Mouse (Mus musculus) kidney, embryonic 14.5 days (tissue): ENCODE data around the gene Nxpe3. TPM values are rescaled to one million over a fixed set of nuclear protein-coding genes. Genes with fewer than 3 reads are reported as not detected.
A peak's percentile ranks its signal among the peaks of the same experiment; 100 is the strongest.
"Not testable (repeated sequence)": the region's sequence is repeated elsewhere in the genome, so short reads cannot be mapped to it uniquely, and the experiment has no call there.

ENCODE experiments used
- ATAC-seq: fragments of 200-750 bp; cut with Nextera tagmentation; 2 replicates; pipeline ENCODE4 v1.8.0; 2017; ENCODE audit warnings: moderate number of reproducible peaks, mild to moderate bottlenecking, moderate TSS enrichment, moderate library complexity; ENCODE audit not compliant: low FRiP score, low TSS enrichment
- H3K27ac ChIP-seq: fragments of 300-500 bp; sonication (generic); 2 replicates; pipeline ENCODE4 v1.5.1; 2014; ENCODE audit warnings: low read depth, mild to moderate bottlenecking, low read length, moderate library complexity, mixed read lengths
- H3K27me3 ChIP-seq: fragments of 300-500 bp; sonication (generic); 2 replicates; pipeline ENCODE4 v1.6.1; 2014; ENCODE audit warnings: mild to moderate bottlenecking, low read length; ENCODE audit not compliant: control insufficient read depth, insufficient read depth
- H3K36me3 ChIP-seq: fragments of 300-500 bp; sonication (generic); 2 replicates; pipeline ENCODE4 v1.6.1; 2014; ENCODE audit warnings: low read length, mixed read lengths; ENCODE audit not compliant: control insufficient read depth, insufficient read depth
- H3K4me1 ChIP-seq: fragments of 300-500 bp; sonication (generic); 2 replicates; pipeline ENCODE4 v1.6.1; 2014; ENCODE audit warnings: low read length, mixed read lengths; ENCODE audit not compliant: control insufficient read depth, insufficient read depth
- H3K4me2 ChIP-seq: fragments of 300-500 bp; sonication (generic); replicated peaks from 2 replicates; pipeline ENCODE4 v1.6.1; 2014; ENCODE audit warnings: low read depth, mild to moderate bottlenecking, low read length
- H3K4me3 ChIP-seq: fragments of 300-500 bp; sonication (generic); 2 replicates; pipeline ENCODE4 v1.5.1; 2014; ENCODE audit warnings: mild to moderate bottlenecking, low read length
- H3K9ac ChIP-seq: fragments of 300-500 bp; sonication (generic); 2 replicates; pipeline ENCODE4 v1.6.1; 2014; ENCODE audit warnings: low read depth, mild to moderate bottlenecking, low read length, moderate library complexity
- H3K9me3 ChIP-seq: fragments of 300-500 bp; sonication (generic); 2 replicates; pipeline ENCODE4 v1.6.1; 2016; ENCODE audit warnings: low read length; ENCODE audit not compliant: control insufficient read depth
- WGBS: fragments of 180-500 bp; shearing (Covaris S2); extraction: QIAGEN DNeasy Blood & Tissue Kit; methylation state at CpG from one replicate; pipeline ENCODE4 v1.1.7; 2014; 5-methylcytosine and 5-hydroxymethylcytosine counted together
- polyA plus RNA-seq: library from polyadenylated mRNA; unstranded; fragments of >200 nt; fragmentation: Nextera tagmentation; extraction: Ambion mirVana; gene quantifications from 2 replicates; pipeline ENCODE4 v1.2.1, GENCODE M21; 2014

The Nxpe3 gene
- polyA plus RNA-seq, 1 experiment from 2014 or later: 1.3 TPM

DNA sequence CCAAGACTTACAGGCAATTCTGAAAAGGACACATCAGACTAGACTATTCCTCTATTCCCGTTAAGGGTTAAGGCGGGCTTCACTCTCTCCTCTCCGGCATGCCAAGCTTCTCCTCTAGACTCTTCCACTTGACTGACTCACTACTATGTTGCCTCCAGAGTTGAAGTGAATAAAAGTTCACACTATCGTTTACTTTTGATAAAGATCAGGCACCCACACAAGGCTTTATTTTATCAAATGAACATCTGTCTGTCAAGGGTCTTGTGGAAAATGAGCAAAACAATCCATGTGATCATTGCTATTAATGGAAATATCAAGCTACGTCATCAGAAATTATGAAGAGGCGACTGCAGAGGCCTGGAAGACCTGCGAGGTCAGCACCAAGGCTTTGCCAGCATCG, 47.4 kb downstream of the Nxpe3 start:
- H3K4me3 ChIP-seq: no peak overlapping the region
- H3K27ac ChIP-seq: no peak overlapping the region
- H3K9me3 ChIP-seq: peaks cover 8% of the 10 kb centered on the region; the same call in 1 of the 2 replicates
- H3K27me3 ChIP-seq: no peaks in the 10 kb centered on the region
- H3K4me2 ChIP-seq: no peak overlapping the region
- peaks cover 6% of the 10 kb centered on the region; the same call in 1 of the 2 replicates for H3K36me3 ChIP-seq
- no peaks in the 10 kb centered on the region for H3K4me1 ChIP-seq
- no peak overlapping the region for H3K9ac ChIP-seq
- no peak for ATAC-seq
- WGBS: 66% methylated on average over 8 of the region's 8 CpGs

DNA sequence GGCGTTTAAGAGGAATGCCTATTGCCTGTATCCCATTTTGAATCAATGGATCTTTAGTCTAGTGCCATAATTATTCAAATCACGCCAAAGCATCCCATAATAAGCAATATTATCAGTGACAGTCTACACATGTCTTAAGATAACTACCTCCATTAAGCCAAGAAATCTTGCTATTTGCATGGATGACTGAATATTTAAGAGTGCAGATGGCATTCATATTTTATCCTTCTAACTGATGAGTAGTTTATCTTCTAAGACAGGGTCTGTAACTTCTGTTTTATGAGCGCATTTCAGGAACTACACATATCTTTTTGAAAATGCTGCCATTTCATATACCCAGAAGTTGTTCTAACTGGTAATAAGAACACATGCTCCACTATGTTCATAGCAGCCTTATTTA, 50.2 kb downstream of the Nxpe3 start:
- no peak for ATAC-seq
- WGBS: 97% methylated on average over 3 of the region's 3 CpGs
- H3K9me3 ChIP-seq: peaks cover 8% of the 10 kb centered on the region; the same call in 1 of the 2 replicates
- H3K4me1 ChIP-seq: no peaks in the 10 kb centered on the region
- no peak overlapping the region for H3K27ac ChIP-seq
- no peak overlapping the region for H3K4me2 ChIP-seq
- H3K36me3 ChIP-seq: peaks cover 6% of the 10 kb centered on the region; the same call in 1 of the 2 replicates
- H3K4me3 ChIP-seq: no peak overlapping the region
- no peak overlapping the region for H3K9ac ChIP-seq
- no peaks in the 10 kb centered on the region for H3K27me3 ChIP-seq

DNA sequence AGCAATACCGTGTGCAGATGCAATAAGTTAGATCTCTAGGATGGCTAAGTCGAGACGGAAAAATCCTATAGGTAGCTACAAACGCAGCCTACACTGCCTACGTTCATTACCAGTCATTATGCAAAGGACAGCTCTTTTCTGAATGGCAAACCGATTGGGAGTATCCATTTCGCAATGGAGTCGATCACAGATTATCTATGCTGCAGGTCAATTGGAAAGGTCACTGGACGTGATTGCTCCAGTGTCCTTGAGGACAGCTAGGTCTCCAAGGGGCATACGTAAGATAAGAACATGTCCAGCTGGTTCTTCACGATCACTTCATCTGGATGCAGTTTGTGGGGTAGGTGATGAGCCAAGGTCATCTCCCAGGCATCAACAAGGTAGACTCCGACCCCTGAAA, 51.2 kb downstream of the Nxpe3 start:
- Histone ChIP-seq H3K27ac (no peak overlapping the region), H3K4me1 (no peaks in the 10 kb centered on the region), H3K9me3 (peaks cover 8% of the 10 kb centered on the region; the same call in 1 of the 2 replicates), H3K4me2 (no peak overlapping the region), H3K27me3 (no peaks in the 10 kb centered on the region), H3K4me3 (no peak overlapping the region), H3K9ac (no peak overlapping the region), H3K36me3 (peaks cover 6% of the 10 kb centered on the region; the same call in 1 of the 2 replicates)
- 93% methylated on average over 12 of the region's 12 CpGs for WGBS
- no peak for ATAC-seq

DNA sequence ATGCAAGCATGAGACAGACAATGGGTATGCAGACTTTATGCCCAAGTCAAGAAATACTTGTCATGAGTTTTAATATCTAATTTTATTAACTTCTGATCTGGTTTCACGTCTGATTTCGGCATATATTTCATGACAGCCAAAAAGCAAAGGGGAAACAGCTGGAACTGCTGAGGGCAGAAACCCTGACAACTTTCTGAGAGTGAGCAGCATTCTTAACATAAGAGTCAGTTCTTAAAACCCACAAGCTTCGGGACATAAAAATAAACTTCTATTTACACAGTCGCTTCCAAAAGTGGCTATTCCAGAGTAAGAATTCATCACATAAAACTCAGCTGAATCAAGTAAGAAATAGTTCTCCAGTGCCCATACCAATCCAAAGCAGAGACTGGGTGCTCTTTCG, 52.0 kb downstream of the Nxpe3 start:
- Histone ChIP-seq H3K9me3 (peaks cover 8% of the 10 kb centered on the region; the same call in 1 of the 2 replicates), H3K9ac (no peak overlapping the region), H3K4me2 (no peak overlapping the region), H3K4me1 (no peaks in the 10 kb centered on the region), H3K4me3 (no peak overlapping the region), H3K36me3 (peaks cover 6% of the 10 kb centered on the region; the same call in 1 of the 2 replicates), H3K27ac (no peak overlapping the region), H3K27me3 (no peaks in the 10 kb centered on the region)
- no peak for ATAC-seq
- WGBS: 82% methylated on average over 5 of the region's 5 CpGs

DNA sequence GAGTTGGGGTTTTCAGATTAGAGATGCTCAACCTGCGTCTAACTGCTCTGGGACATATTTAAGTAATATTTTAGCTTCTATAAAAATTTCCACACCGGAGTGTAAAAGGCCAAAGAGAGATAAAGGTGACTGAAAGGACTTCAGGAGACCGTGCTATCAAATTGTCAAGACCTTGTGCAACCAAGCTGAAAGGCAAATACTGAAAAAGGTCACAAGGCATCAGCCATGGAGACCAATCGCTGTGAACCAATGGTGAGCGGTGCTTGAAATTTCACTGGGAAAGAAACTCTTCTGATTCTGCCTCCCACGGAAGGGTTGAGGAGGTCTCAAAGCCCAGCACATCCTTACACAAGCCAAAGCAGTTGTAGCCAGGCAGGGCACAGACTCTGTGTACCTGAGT, 53.6 kb downstream of the Nxpe3 start:
- Histone ChIP-seq H3K9me3 (peaks cover 8% of the 10 kb centered on the region; the same call in 1 of the 2 replicates), H3K4me3 (no peak overlapping the region), H3K36me3 (peaks cover 6% of the 10 kb centered on the region; the same call in 1 of the 2 replicates), H3K4me1 (no peaks in the 10 kb centered on the region), H3K9ac (no peak overlapping the region), H3K4me2 (no peak overlapping the region), H3K27me3 (no peaks in the 10 kb centered on the region), H3K27ac (no peak overlapping the region)
- no peak for ATAC-seq
- WGBS: 82% methylated on average over 6 of the region's 6 CpGs

DNA sequence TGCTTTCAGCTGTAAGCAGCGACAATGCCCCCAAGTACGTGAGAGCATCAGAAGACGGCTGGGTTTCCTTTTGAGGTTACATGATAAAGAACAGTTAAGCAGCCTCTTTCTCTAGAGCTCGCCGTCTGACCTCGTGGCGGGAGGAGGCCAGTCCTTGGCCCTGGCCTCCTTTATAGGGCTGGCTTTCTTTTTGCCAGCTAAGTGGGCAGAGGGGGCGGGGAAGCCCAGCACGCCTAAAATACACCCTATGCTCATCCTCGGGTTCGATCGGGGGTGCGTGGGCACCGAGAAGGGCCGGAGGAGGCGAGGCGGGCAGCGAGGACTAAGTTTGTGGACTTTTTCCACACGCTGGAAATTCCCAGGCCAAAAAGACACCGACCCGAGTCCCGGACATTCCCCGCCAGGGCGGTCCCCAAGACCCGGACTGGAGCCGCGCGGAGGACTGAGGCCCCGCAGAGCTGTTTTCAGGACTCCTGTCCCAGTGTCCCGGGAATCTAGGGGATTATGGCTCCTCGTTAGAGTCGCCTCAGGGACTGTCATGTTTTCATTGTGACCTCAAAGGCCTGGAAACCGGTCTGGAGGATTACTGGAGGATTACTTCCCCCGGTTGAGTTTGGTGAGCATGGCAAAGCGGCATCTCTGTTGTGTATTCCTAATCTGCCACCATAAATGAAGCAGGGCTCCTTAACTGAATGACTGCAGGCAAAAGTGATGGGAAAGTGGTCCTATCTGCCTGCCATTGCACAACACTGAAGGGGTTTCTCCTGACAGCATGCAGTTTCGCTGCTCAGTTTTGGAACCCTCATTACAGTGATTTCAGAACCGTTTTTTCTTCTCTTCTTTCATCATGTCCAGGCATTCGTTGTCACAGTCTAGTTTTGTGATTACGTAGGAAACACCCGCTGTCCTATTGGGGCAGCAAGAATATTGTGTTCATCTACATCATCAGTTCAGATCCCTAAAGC, 56.3 kb downstream of the Nxpe3 start, which contains the start of gene Nfkbiz:
Gene Nfkbiz (minus strand): TSS at position 390 of the 965 bp plus-strand sequence.
- Histone ChIP-seq H3K9me3 (no peaks in the 10 kb centered on the region; the same call in 1 of the 2 replicates), H3K36me3 (0 out of 2 replicates have a peak, but pooled peaks cover 3% of the 10 kb centered on the region), H3K4me1 (no peaks in the 10 kb centered on the region), H3K9ac (peak within 1 kb of the TSS; percentile 78), H3K4me3 (peak within 1 kb of the TSS; percentile 61), H3K27ac (peak within 1 kb of the TSS; percentile 84), H3K27me3 (no peaks in the 10 kb centered on the region), H3K4me2 (peak within 1 kb of the TSS; percentile 59)
- ATAC-seq: peak; percentile 95
- WGBS: under 1% methylated on average over 40 of the region's 40 CpGs

DNA sequence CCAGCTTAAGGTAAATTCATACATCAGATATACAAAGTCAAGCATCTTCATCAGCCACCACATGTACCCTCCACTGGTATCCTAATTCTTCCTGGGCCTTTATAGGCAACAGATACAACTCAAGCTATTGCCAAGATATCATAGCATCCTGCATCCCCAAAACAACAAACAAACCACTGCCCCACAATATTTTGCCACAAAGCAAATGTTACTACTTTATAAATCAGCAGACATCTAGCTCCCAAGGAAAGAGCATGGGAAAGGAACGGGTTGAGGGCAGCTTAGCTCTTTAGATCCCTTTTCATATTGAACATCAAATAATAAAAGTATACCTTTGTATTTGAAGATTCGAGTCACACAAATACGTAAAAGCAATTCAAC, 57.0 kb downstream of the Nxpe3 start:
- no peak for ATAC-seq
- WGBS: 7% methylated on average over 3 of the region's 3 CpGs
- Histone ChIP-seq H3K4me2 (peak overlapping the region; percentile 59), H3K9me3 (no peaks in the 10 kb centered on the region), H3K36me3 (peaks cover 3% of the 10 kb centered on the region; the same call in 1 of the 2 replicates), H3K27me3 (no peaks in the 10 kb centered on the region), H3K4me3 (peak overlapping the region; percentile 61), H3K4me1 (no peaks in the 10 kb centered on the region), H3K27ac (peak overlapping the region; percentile 84), H3K9ac (peak overlapping the region; percentile 78)

DNA sequence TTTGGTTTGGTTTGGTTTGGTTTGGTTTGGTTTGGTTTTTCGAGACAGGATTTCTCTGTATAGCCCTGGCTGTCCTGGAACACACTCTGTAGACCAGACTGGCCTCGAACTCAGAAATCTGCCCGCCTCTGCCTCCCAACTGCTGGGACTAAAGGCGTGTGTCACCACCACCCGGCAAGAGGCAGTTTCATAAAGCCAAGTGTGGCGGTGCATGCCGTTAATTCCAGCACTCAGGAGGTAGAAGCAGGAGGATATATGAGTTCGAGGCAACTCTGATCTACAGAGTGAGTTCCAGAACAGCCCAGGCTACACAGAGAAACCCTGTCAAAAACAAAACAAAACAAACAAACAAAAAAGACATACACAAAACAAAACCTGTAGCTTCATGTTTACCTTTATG, 57.4 kb downstream of the Nxpe3 start:
- peak overlapping the region; percentile 61; the same call in 1 of the 2 replicates for H3K4me3 ChIP-seq
- not testable (repeated sequence) for ATAC-seq, H3K9ac ChIP-seq, H3K4me1 ChIP-seq, H3K36me3 ChIP-seq, H3K27me3 ChIP-seq, H3K27ac ChIP-seq, H3K9me3 ChIP-seq
- H3K4me2 ChIP-seq: peak overlapping the region; percentile 59
- WGBS: 93% methylated on average over 8 of the region's 8 CpGs

DNA sequence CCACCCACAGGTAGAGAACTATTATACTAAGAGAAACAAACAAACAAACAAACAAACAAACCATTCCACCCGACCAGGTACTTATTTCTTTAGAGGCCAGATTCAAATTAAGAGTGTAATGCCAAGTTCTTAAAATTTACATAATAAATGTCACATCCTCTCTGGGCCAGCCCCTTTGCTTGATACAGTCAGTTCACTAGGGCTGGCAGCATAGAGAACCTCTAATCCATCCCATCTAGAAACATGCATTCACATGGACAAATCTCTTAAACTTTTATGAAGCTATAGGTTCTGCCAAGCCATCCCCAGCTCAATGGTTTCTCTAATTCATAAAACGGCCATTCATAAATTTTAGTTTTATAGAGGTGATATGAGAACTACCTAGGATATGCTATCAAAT, 57.9 kb downstream of the Nxpe3 start:
- H3K36me3 ChIP-seq: peaks cover 3% of the 10 kb centered on the region; the same call in 1 of the 2 replicates
- WGBS: 84% methylated on average over 2 of the region's 2 CpGs
- no peak overlapping the region for H3K4me3 ChIP-seq
- no peak overlapping the region for H3K9ac ChIP-seq
- no peaks in the 10 kb centered on the region for H3K4me1 ChIP-seq
- no peaks in the 10 kb centered on the region for H3K9me3 ChIP-seq
- H3K27me3 ChIP-seq: no peaks in the 10 kb centered on the region
- no peak for ATAC-seq
- H3K4me2 ChIP-seq: no peak overlapping the region
- no peak overlapping the region for H3K27ac ChIP-seq
